Mouse (Mus musculus) ES-Bruce4 (cell line): ENCODE results near the gene Zfand2b. TPM values are rescaled to one million over a fixed set of nuclear protein-coding genes. Genes with fewer than 3 reads are reported as not detected.

Experiments
- H3K27ac ChIP-seq: 2 replicates; pipeline ENCODE4 v1.5.1; 2012; ENCODE audit warnings: low read length, inconsistent platforms; ENCODE audit not compliant: insufficient read depth
- H3K27me3 ChIP-seq: 2 replicates; pipeline ENCODE4 v1.6.1; 2012; ENCODE audit warnings: mild to moderate bottlenecking, low read length, inconsistent platforms; ENCODE audit not compliant: control insufficient read depth, poor library complexity, insufficient read depth, severe bottlenecking
- H3K36me3 ChIP-seq: 2 replicates; pipeline ENCODE4 v1.6.1; 2012; ENCODE audit warnings: inconsistent platforms, mild to moderate bottlenecking, low read length, moderate library complexity; ENCODE audit not compliant: control insufficient read depth, poor library complexity, insufficient read depth, severe bottlenecking
- H3K4me1 ChIP-seq: one replicate; pipeline ENCODE4 v1.8.1; 2011; ENCODE audit warnings: low read length; ENCODE audit not compliant: control insufficient read depth, insufficient read depth
- H3K4me3 ChIP-seq: 2 replicates; pipeline ENCODE4 v1.5.1; 2011; ENCODE audit warnings: low read depth, mild to moderate bottlenecking, low read length
- H3K9ac ChIP-seq: 2 replicates; pipeline ENCODE4 v1.6.1; 2012; ENCODE audit warnings: low read depth, mild to moderate bottlenecking, inconsistent platforms; ENCODE audit not compliant: poor library complexity, severe bottlenecking
- H3K9me3 ChIP-seq: replicated peaks from 2 replicates; pipeline ENCODE4 v1.6.1; 2012; ENCODE audit warnings: mild to moderate bottlenecking, low read length, inconsistent platforms; ENCODE audit not compliant: control insufficient read depth, poor library complexity, insufficient read depth, severe bottlenecking
- CTCF ChIP-seq: IDR thresholded peaks from one replicate; pipeline ENCODE4 v1.8.1; 2011; ENCODE audit warnings: low read depth, low read length
- EP300 ChIP-seq: IDR thresholded peaks from 2 replicates; pipeline ENCODE4 v1.6.1; 2011; ENCODE audit warnings: low read depth, low read length; ENCODE audit not compliant: insufficient read depth
- POLR2A ChIP-seq: IDR thresholded peaks from one replicate; pipeline ENCODE4 v1.8.1; 2011; ENCODE audit warnings: low read length; ENCODE audit not compliant: insufficient read depth
- polyA plus RNA-seq: library from polyadenylated mRNA; stranded (reverse); fragments of >200 nt; gene quantifications from 2 replicates; pipeline ENCODE4 v1.2.4, GENCODE M21; 2011; ENCODE audit warnings: low read depth; ENCODE audit not compliant: missing spikeins, insufficient read depth, insufficient read length

Gene Zfand2b
- polyA plus RNA-seq, 1 experiment = 13.0 TPM

- Histone ChIP-seq H3K9ac (peak within 1 kb of the TSS; percentile 79), H3K4me1 (peaks cover 2% of the 10 kb centered on the region), H3K27me3 (no peaks in the 10 kb centered on the region), H3K9me3 (no peaks in the 10 kb centered on the region), H3K27ac (no peak within 1 kb of the TSS), H3K4me3 (peak within 1 kb of the TSS; percentile 97), H3K36me3 (peaks cover 24% of the 10 kb centered on the region)
- TF ChIP-seq POLR2A (peak; percentile 54), CTCF (no peak)
Observed at GRCm38 (mm10) chr1:75210136-75211087, 42.0 kb downstream of the Zfand2b start, which contains the start of the genes Glb1l and Stk16. Glb1l (minus strand) TSS chr1:75210813. Stk16 (plus strand) TSS chr1:75210838.

GRCm38 (mm10) chr1:75211141-75211708 is 42.8 kb downstream of the Zfand2b start:
- TF ChIP-seq EP300 (no peak), CTCF (no peak)
- Histone ChIP-seq H3K36me3 (peaks cover 32% of the 10 kb centered on the region), H3K27ac (no peak overlapping the region), H3K4me1 (peaks cover 2% of the 10 kb centered on the region), H3K4me3 (peak overlapping the region; percentile 97), H3K9ac (peak overlapping the region; percentile 79), H3K27me3 (no peaks in the 10 kb centered on the region), H3K9me3 (no peaks in the 10 kb centered on the region)

GRCm38 (mm10) chr1:75212542-75212941 is 44.1 kb downstream of the Zfand2b start:
- Histone ChIP-seq H3K4me3 (no peak overlapping the region), H3K4me1 (peaks cover 4% of the 10 kb centered on the region)
- TF ChIP-seq CTCF (no peak), POLR2A (no peak), EP300 (no peak)

GRCm38 (mm10) chr1:75213096-75213495 is 44.6 kb downstream of the Zfand2b start:
- no peaks in the 10 kb centered on the region for H3K9me3 ChIP-seq
- no peak overlapping the region for H3K9ac ChIP-seq
- H3K27me3 ChIP-seq = no peaks in the 10 kb centered on the region
- TF ChIP-seq EP300 (no peak), CTCF (no peak), POLR2A (no peak)
- H3K27ac ChIP-seq = no peak overlapping the region
- no peak overlapping the region for H3K4me3 ChIP-seq
- H3K36me3 ChIP-seq = peaks cover 42% of the 10 kb centered on the region
- H3K4me1 ChIP-seq = peaks cover 4% of the 10 kb centered on the region

More at GRCm38 (mm10) chr1:75212542-75212941, 44.1 kb downstream of the Zfand2b start:
- no peaks in the 10 kb centered on the region for H3K9me3 ChIP-seq
- H3K9ac ChIP-seq = no peak overlapping the region
- H3K27me3 ChIP-seq = no peaks in the 10 kb centered on the region
- no peak overlapping the region for H3K27ac ChIP-seq
- peaks cover 42% of the 10 kb centered on the region for H3K36me3 ChIP-seq

GRCm38 (mm10) chr1:75214442-75214841 is 46.0 kb downstream of the Zfand2b start:
- Histone ChIP-seq H3K27ac (no peak overlapping the region), H3K9ac (no peak overlapping the region), H3K36me3 (peaks cover 42% of the 10 kb centered on the region), H3K27me3 (no peaks in the 10 kb centered on the region), H3K4me1 (peaks cover 4% of the 10 kb centered on the region), H3K9me3 (no peaks in the 10 kb centered on the region), H3K4me3 (no peak overlapping the region)
- TF ChIP-seq POLR2A (no peak), CTCF (no peak), EP300 (no peak)

GRCm38 (mm10) chr1:75214886-75215285 is 46.4 kb downstream of the Zfand2b start:
- H3K9me3 ChIP-seq = no peaks in the 10 kb centered on the region
- no peak overlapping the region for H3K4me3 ChIP-seq
- no peaks in the 10 kb centered on the region for H3K27me3 ChIP-seq
- peaks cover 4% of the 10 kb centered on the region for H3K4me1 ChIP-seq
- peaks cover 42% of the 10 kb centered on the region for H3K36me3 ChIP-seq
- TF ChIP-seq EP300 = no peak
- TF ChIP-seq CTCF = no peak
- TF ChIP-seq POLR2A = no peak
- no peak overlapping the region for H3K27ac ChIP-seq
- no peak overlapping the region for H3K9ac ChIP-seq
